Mouse (Mus musculus): Measurements from ENCODE around the gene Rprd2.

DNA sequence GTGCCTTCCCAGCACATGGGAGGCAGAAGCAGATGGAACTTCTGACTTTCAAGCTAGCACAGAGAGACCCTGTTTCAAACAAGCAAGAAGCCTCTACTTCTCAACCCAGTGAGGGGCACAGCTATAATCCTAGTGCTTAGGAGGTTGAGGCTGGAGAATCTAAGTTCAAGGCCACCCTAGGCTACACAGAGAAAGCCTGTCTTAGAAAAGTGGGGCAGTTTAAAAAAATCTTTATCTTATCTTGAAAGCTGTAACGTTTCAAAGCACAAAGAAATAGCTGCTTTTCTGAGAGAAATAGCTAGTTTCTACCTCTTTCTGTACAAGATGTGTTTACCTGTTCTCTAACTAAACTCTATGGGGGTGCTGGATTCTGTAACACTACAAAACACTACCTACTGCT lies 12.0 kb downstream of the Rprd2 start:
- TF ChIP-seq CTCF (conservative IDR thresholded peaks at IDR 0.05; ENCODE audit: low read length) (no peak), NANOG (IDR thresholded peaks at IDR 0.05; ENCODE audit: borderline replicate concordance, low read length) (no peak), POU5F1 (IDR thresholded peaks at IDR 0.05; ENCODE audit: borderline replicate concordance, low read length) (no peak)

All from E14TG2a.4 (cell line).